Comparison of ENCODE assay signal across 31 mouse cellular contexts in the genomic region with DNA sequence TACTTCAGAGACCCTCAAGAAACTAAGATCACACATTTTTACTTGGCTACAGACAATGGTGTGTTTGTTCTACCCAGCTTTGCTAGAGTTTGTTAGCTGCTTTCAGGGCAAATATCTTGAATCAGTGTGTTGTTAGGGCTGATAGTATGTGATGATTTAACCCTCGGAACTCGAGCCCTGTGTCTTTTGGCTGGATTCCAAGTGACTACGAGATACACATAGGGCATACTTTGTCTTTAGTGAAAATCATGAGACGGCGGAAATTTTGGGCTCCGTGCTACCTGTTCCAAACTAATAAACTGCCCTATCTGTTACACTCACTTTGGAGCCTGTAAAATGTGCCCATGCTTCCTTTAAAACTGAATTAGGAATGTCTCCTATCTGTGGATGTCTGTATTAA.
DNase-seq lines count a peak whose midpoint lies in the region; ATAC-seq and TF ChIP-seq lines count a peak whose summit lies in the region.
"Had no signal": no experiment of that assay in that cellular context is flagged by ENCODE, and none has a peak within 500 bp of the region (broad histone marks: within the 10 kb centered on the region; RNA-seq: fewer than 3 reads in every experiment).

No protein-coding gene starts in this region.

- DNase-seq in embryo, embryonic 11 days, result peak; percentile 15
- no peak for DNase-seq in embryo, embryonic 9.5 days (ENCODE audit: extremely low spot score)
- DNase-seq in lung, embryonic 14.5 days, result peak; percentile 57
- DNase-seq in lung, postnatal 25 days (ENCODE audit: low spot score), result no peak
- DNase-seq in embryonic facial prominence, embryonic 14.5 days (ENCODE audit: low spot score), result peak; percentile 63
- DNase-seq in limb, embryonic 14.5 days (ENCODE audit: low spot score), result peak; percentile 17
- no peak for DNase-seq in spleen, postnatal 4 days (ENCODE audit: low spot score in 2 of 2)
- no peak for DNase-seq in right cerebral cortex, postnatal 4 days
- DNase-seq: adrenal gland, adult 2 months; adrenal gland, postnatal 14 days; B cell, adult 2 months; cerebellum, adult 18-20 months; cerebellum, adult 9-10 months; cerebellum, postnatal 14 days; gastrocnemius, postnatal 14 days; heart, adult 18-20 months; heart, postnatal 10 days; heart, postnatal 36 days; kidney, adult 11 months had no signal

- 0 out of 2 replicates have a peak, but pooled peaks cover 6% of the 10 kb centered on the region for H3K4me1 ChIP-seq in lung, embryonic 14.5 days (ENCODE audit: insufficient read depth)
- 0 out of 2 replicates have a peak, but pooled peaks cover 2% of the 10 kb centered on the region for H3K4me1 ChIP-seq in embryonic facial prominence, embryonic 14.5 days (ENCODE audit: control insufficient read depth, insufficient read depth, low read length)
- H3K4me1 ChIP-seq in limb, embryonic 14.5 days (ENCODE audit: control insufficient read depth, insufficient read depth, low read length), result no peaks in the 10 kb centered on the region; the same call in 1 of the 2 replicates
- H3K4me1 ChIP-seq: forebrain, embryonic 13.5 days; heart, embryonic 15.5 days; hindbrain, embryonic 13.5 days; intestine, embryonic 15.5 days had no signal

- 29% methylated on average over 6 of the region's 6 CpGs for WGBS in lung, embryonic 14.5 days
- WGBS in embryonic facial prominence, embryonic 14.5 days, result 50% methylated on average over 6 of the region's 6 CpGs
- WGBS in limb, embryonic 14.5 days, result 44% methylated on average over 6 of the region's 6 CpGs

- H3K36me3 ChIP-seq in lung, embryonic 14.5 days (ENCODE audit: insufficient read depth), result no peaks in the 10 kb centered on the region
- no peaks in the 10 kb centered on the region for H3K36me3 ChIP-seq in embryonic facial prominence, embryonic 14.5 days (ENCODE audit: control insufficient read depth, insufficient read depth, low read length)
- H3K36me3 ChIP-seq in limb, embryonic 14.5 days (ENCODE audit: control insufficient read depth, insufficient read depth, low read length), result no peaks in the 10 kb centered on the region
- H3K36me3 ChIP-seq: forebrain, embryonic 10.5 days; G1E; heart, embryonic 12.5 days; heart, embryonic 15.5 days; hindbrain, embryonic 10.5 days; hindbrain, embryonic 13.5 days; intestine, embryonic 15.5 days had no signal

- no peak overlapping the region for H3K27ac ChIP-seq in lung, embryonic 14.5 days (ENCODE audit: low read depth)
- H3K27ac ChIP-seq in embryonic facial prominence, embryonic 14.5 days (replicated peaks; ENCODE audit: low read depth, low read length), result no peak overlapping the region
- no peak overlapping the region for H3K27ac ChIP-seq in limb, embryonic 14.5 days (replicated peaks; ENCODE audit: low read depth, low read length)
- H3K27ac ChIP-seq: forebrain, embryonic 10.5 days; forebrain, embryonic 13.5 days; heart, embryonic 15.5 days; hindbrain, embryonic 10.5 days; hindbrain, embryonic 13.5 days; intestine, embryonic 15.5 days had no signal

- no peak overlapping the region for H3K4me2 ChIP-seq in lung, embryonic 14.5 days
- no peak overlapping the region for H3K4me2 ChIP-seq in embryonic facial prominence, embryonic 14.5 days (ENCODE audit: low read depth, low read length)
- no peak overlapping the region for H3K4me2 ChIP-seq in limb, embryonic 14.5 days (replicated peaks; ENCODE audit: low read depth, low read length, severe bottlenecking)
- H3K4me2 ChIP-seq: forebrain, embryonic 13.5 days; heart, embryonic 12.5 days; heart, embryonic 15.5 days; hindbrain, embryonic 13.5 days; intestine, embryonic 15.5 days had no signal

- H3K4me3 ChIP-seq in lung, embryonic 14.5 days (ENCODE audit: low read depth, low read length), result no peak overlapping the region
- no peak overlapping the region for H3K4me3 ChIP-seq in embryonic facial prominence, embryonic 14.5 days (ENCODE audit: low read depth, low read length)
- no peak overlapping the region for H3K4me3 ChIP-seq in limb, embryonic 14.5 days (replicated peaks; ENCODE audit: low read length)
- H3K4me3 ChIP-seq: erythroblast, embryonic 14.5 days; forebrain, embryonic 10.5 days; forebrain, embryonic 13.5 days; heart, embryonic 12.5 days; heart, embryonic 15.5 days; hindbrain, embryonic 10.5 days; hindbrain, embryonic 13.5 days; intestine, embryonic 15.5 days had no signal

- no peak for TF ChIP-seq CTCF in lung, embryonic 14.5 days (IDR thresholded peaks at IDR 0.05; ENCODE audit: low read depth)

- no peaks in the 10 kb centered on the region for H3K27me3 ChIP-seq in lung, embryonic 14.5 days (ENCODE audit: insufficient read depth, low read length)
- H3K27me3 ChIP-seq in embryonic facial prominence, embryonic 14.5 days (replicated peaks; ENCODE audit: control insufficient read depth, insufficient read depth, low read length), result no peaks in the 10 kb centered on the region
- H3K27me3 ChIP-seq in limb, embryonic 14.5 days (ENCODE audit: control insufficient read depth, insufficient read depth, low read length), result no peaks in the 10 kb centered on the region
- H3K27me3 ChIP-seq: CH12.LX; forebrain, embryonic 13.5 days; heart, embryonic 12.5 days; heart, embryonic 15.5 days; hindbrain, embryonic 13.5 days; intestine, embryonic 15.5 days had no signal

- ATAC-seq in lung, embryonic 14.5 days (ENCODE audit: insufficient read depth), result peak; percentile 17; the same call in 1 of the 2 replicates
- no peak for ATAC-seq in embryonic facial prominence, embryonic 14.5 days (ENCODE audit: low read depth)
- ATAC-seq in limb, embryonic 14.5 days (ENCODE audit: low FRiP score, low read depth), result no peak
- ATAC-seq: forebrain, embryonic 13.5 days; forebrain, embryonic 16.5 days; hindbrain, embryonic 16.5 days; intestine, embryonic 15.5 days had no signal

- no peak overlapping the region for H3K9ac ChIP-seq in lung, embryonic 14.5 days
- no peak overlapping the region for H3K9ac ChIP-seq in embryonic facial prominence, embryonic 14.5 days (ENCODE audit: low read depth, low read length)
- no peak overlapping the region for H3K9ac ChIP-seq in limb, embryonic 14.5 days (ENCODE audit: low read depth, low read length, severe bottlenecking)
- H3K9ac ChIP-seq: forebrain, embryonic 13.5 days; heart, embryonic 12.5 days; heart, embryonic 15.5 days; hindbrain, embryonic 13.5 days; intestine, embryonic 15.5 days had no signal

- H3K9me3 ChIP-seq in lung, embryonic 14.5 days (ENCODE audit: low read depth, low read length), result no peaks in the 10 kb centered on the region
- no peaks in the 10 kb centered on the region for H3K9me3 ChIP-seq in embryonic facial prominence, embryonic 14.5 days (ENCODE audit: control insufficient read depth, low read length)
- no peaks in the 10 kb centered on the region for H3K9me3 ChIP-seq in limb, embryonic 14.5 days (ENCODE audit: control insufficient read depth, low read length)
- H3K9me3 ChIP-seq: forebrain, embryonic 10.5 days; forebrain, embryonic 13.5 days; heart, embryonic 12.5 days; heart, embryonic 15.5 days; hindbrain, embryonic 10.5 days; hindbrain, embryonic 13.5 days; intestine, embryonic 15.5 days had no signal

- no peak for TF ChIP-seq POLR2A in limb, embryonic 14.5 days (IDR thresholded peaks at IDR 0.05; ENCODE audit: borderline replicate concordance, extremely low read depth, insufficient read depth, insufficient read length)

Comparison
In these comparisons a context has a peak if more than half of its experiments do, and no peak if none do; other contexts are left out.
1. DNase-seq: peak in embryo, embryonic 11 days (single experiment), lung, embryonic 14.5 days (single experiment), embryonic facial prominence, embryonic 14.5 days (single experiment) and limb, embryonic 14.5 days (single experiment); none in embryo, embryonic 9.5 days (single experiment), lung, postnatal 25 days (single experiment), spleen, postnatal 4 days (0 of 2) and right cerebral cortex, postnatal 4 days (single experiment).